Mouse (Mus musculus) heart, embryonic 10.5 days (tissue): ENCODE data around the gene Ghrh. TPM values are rescaled to one million over a fixed set of nuclear protein-coding genes. Genes with fewer than 3 reads are reported as not detected.

ENCODE experiments used
- DNase-seq: peaks from one replicate; pipeline ENCODE4 v3.0.0-alpha.2; 2017; ENCODE audit warnings: low spot score
- H3K27ac ChIP-seq: fragments of 300-500 bp; sonication (generic); 2 replicates; pipeline ENCODE4 v1.5.1; 2016; ENCODE audit warnings: mild to moderate bottlenecking
- H3K27me3 ChIP-seq: fragments of 300-500 bp; sonication (generic); 2 replicates; pipeline ENCODE4 v1.6.1; 2016; ENCODE audit warnings: mild to moderate bottlenecking; ENCODE audit not compliant: poor library complexity, insufficient read depth, severe bottlenecking
- H3K36me3 ChIP-seq: fragments of 300-500 bp; sonication (generic); 2 replicates; pipeline ENCODE4 v1.6.1; 2016; ENCODE audit warnings: mild to moderate bottlenecking, moderate library complexity
- H3K4me1 ChIP-seq: fragments of 300-500 bp; sonication (generic); 2 replicates; pipeline ENCODE4 v1.6.1; 2016; ENCODE audit warnings: mild to moderate bottlenecking
- H3K4me3 ChIP-seq: fragments of 300-500 bp; sonication (generic); 2 replicates; pipeline ENCODE4 v1.5.1; 2016; ENCODE audit warnings: mild to moderate bottlenecking, moderate library complexity
- H3K9me3 ChIP-seq: fragments of 300-500 bp; sonication (generic); 2 replicates; pipeline ENCODE4 v1.6.1; 2016; ENCODE audit warnings: mild to moderate bottlenecking, moderate library complexity
- WGBS: fragments of 180-500 bp; shearing (Covaris S2); methylation state at CpG from one replicate; pipeline ENCODE4 v1.1.7; 2016; 5-methylcytosine and 5-hydroxymethylcytosine counted together
- polyA plus RNA-seq: library from polyadenylated mRNA; unstranded; fragments of >200 nt; fragmentation: Nextera tagmentation; extraction: Ambion mirVana; gene quantifications from 2 replicates; pipeline ENCODE4 v1.2.1, GENCODE M21; 2016

The Ghrh gene
- polyA plus RNA-seq, 1 experiment from 2014 or later, result not detected

DNA sequence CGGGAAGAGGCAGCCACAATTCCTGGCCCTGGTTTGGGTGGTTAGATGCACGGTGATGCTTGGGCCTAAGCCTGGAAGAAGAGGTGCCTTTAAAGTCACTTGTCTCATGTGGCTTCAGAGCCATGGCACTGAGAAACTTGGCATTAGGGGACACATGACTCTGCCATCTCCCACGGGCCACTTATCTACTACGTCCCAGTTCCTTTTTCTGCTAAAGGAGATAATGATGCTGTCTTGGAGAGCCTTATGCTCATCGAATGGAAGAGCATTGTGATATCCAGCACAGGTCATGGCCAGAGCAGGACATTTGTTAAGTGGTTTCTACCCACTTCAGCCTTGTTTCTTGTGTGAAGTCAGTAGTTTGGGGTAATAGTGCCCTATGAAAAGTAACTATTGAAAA, 58.3 kb downstream of the Ghrh start:
- WGBS, result 89% methylated on average over 5 of the region's 5 CpGs
- H3K4me1 ChIP-seq, result no peaks in the 10 kb centered on the region
- H3K27ac ChIP-seq, result no peak overlapping the region
- peaks cover 95% of the 10 kb centered on the region for H3K36me3 ChIP-seq
- H3K27me3 ChIP-seq, result no peaks in the 10 kb centered on the region
- no peaks in the 10 kb centered on the region for H3K9me3 ChIP-seq
- no peak overlapping the region for H3K4me3 ChIP-seq
- no peak for DNase-seq

DNA sequence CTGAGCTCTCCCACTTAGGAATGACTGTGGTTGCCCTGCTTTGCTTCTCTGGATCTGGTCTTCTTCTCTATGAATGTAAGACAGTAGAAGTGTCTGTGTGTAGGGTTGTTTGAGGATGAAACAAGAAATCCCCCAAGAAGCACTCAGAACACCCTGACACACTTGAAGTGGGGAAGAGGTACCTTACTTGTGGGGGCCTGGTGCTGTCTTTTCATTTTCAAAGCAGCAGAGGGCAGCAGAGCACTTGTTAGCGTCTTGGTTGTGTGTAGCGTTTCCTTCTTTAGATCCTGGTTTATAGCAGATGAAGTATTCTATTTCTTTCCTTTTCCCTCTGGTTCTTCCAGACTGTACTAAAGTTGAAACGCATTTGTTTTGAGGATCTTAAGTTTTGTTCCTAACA, 59.8 kb downstream of the Ghrh start:
- Histone ChIP-seq H3K27ac (no peak overlapping the region), H3K4me1 (no peaks in the 10 kb centered on the region; the same call in 1 of the 2 replicates), H3K36me3 (peaks cover 95% of the 10 kb centered on the region), H3K27me3 (no peaks in the 10 kb centered on the region), H3K4me3 (no peak overlapping the region), H3K9me3 (no peaks in the 10 kb centered on the region)
- DNase-seq, result no peak
- 41% methylated on average over 3 of the region's 3 CpGs for WGBS

DNA sequence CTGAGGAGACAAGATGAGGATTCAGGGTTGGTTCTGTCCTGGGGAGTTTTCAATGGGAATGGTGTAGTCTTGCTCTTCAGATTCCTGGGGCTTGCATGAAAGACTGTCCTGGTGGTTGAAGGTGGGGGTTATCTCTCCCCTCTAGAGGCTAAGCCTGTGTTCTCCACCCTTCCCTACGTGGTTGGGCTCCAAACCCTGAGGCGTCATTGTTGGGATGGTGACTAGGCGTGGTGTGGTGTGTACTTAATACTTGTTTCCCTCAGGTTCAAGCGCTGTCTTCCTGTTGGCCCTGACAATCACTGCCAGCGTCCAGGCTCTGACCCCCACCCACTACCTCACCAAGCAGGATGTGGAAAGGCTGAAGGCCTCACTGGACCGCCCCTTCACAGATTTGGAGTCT, 64.0 kb downstream of the Ghrh start:
- DNase-seq, result no peak
- Histone ChIP-seq H3K9me3 (no peaks in the 10 kb centered on the region), H3K27ac (no peak overlapping the region), H3K27me3 (no peaks in the 10 kb centered on the region), H3K4me1 (peaks cover 16% of the 10 kb centered on the region), H3K4me3 (no peak overlapping the region), H3K36me3 (peaks cover 66% of the 10 kb centered on the region)
- WGBS, result 86% methylated on average over 6 of the region's 6 CpGs

Other genes with a start within 250 kb of the Ghrh start
- 20.3 and 26.6 TPM in 2 replicates for gene Samhd1, start 212.2 kb downstream of the Ghrh start, polyA plus RNA-seq
- 15.9 and 18.5 TPM in 2 replicates for gene Rbl1, start 143.0 kb downstream of the Ghrh start, polyA plus RNA-seq
- gene Rpn2, start 68.5 kb downstream of the Ghrh start, polyA plus RNA-seq, result 254 and 281 TPM in 2 replicates
- gene Mroh8, start 68.0 kb downstream of the Ghrh start, polyA plus RNA-seq, result 0.51 and 0.62 TPM in 2 replicates
- 63.2 and 68.2 TPM in 2 replicates for gene Manbal, start 20.1 kb upstream of the Ghrh start, polyA plus RNA-seq
- 9.3 and 12.7 TPM in 2 replicates for gene Src, start 70.9 kb upstream of the Ghrh start, polyA plus RNA-seq
- gene Nnat, start 212.6 kb upstream of the Ghrh start, polyA plus RNA-seq, result 253 and 592 TPM in 2 replicates
- 38.3 and 38.6 TPM in 2 replicates for gene Blcap, start 223.8 kb upstream of the Ghrh start, polyA plus RNA-seq